Mouse (Mus musculus): ENCODE data around the gene Mroh3. TPM values are rescaled to one million over a fixed set of nuclear protein-coding genes. Genes with fewer than 3 reads are reported as not detected.

The Mroh3 gene
- total RNA-seq (2022) = not detected

GRCm38 (mm10) chr1:136212803-136213202, at the start of gene Mroh3:
Mroh3 (minus strand) TSS chr1:136212828.
- no peak for DNase-seq (ENCODE audit: low spot score)

- DNase-seq (ENCODE audit: low spot score) = no peak
Measured at GRCm38 (mm10) chr1:136260635-136261238, 48.1 kb upstream of the Mroh3 start, which contains the start of gene Gpr25. Gpr25 (minus strand) TSS chr1:136260873.

- DNase-seq (ENCODE audit: low spot score) = peak; percentile 10
Measured at GRCm38 (mm10) chr1:136259893-136260634, 47.4 kb upstream of the Mroh3 start.

- DNase-seq (ENCODE audit: low spot score) = no peak
Measured at GRCm38 (mm10) chr1:136259543-136259892, 46.9 kb upstream of the Mroh3 start.

DNA sequence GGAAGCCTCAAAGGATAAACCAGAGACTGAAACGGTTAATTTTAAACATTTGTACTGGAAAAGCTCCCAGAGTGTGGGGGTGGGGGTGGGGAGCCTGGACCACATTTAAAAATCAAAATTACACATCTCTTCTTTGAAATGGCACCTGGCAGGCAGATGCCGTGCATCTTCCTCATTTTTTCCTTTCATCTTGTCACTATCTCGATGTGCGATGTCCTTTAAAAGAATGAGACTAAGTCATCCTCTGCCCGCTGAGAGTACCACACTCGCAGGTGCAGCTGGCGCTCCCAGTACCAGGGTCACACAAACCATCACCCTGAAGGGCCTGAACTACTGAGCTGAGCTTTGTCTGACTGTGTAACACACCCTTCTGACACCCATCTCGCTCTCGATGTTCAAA, 45.9 kb upstream of the Mroh3 start:
- no peak for DNase-seq (ENCODE audit: low spot score)

DNA sequence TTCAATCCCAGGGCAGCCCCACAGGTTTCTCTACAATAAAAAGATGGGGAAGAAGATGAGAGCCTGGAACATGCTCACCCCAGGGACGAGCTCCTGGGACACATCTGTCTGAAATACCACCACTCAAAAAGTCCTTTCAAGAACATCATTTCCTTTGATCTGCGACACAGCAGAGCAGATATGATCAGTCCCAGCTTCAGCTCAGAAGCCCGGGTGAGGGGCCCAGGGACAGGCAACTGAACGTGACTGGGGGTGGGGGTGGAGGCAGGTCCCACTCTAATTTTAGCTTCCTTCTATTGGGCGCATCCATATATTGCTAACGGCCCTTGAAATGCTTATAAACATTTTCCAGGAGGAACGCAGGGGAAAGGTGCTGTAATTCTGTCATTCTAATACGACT, 43.0 kb upstream of the Mroh3 start:
- no peak for DNase-seq (ENCODE audit: low spot score)

DNA sequence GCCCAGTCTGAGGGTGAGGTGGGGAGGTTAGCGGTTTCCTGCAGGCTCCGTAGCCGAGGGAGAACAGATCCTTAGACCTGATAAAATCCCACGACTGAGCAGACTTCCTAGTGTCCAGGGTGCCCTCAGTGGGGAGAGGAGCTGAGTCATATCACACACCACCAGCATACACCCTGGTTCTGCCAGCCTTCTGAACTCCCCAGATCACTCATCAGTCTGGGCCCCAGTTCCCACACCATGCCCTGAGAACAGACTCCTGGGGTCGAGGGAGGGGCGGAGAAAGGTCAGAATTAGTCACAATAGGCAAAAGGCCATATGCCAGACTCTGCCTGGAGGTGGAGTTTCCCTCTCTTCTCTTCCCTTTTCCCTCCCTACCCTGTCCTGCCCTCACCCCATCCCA, 42.5 kb upstream of the Mroh3 start:
- DNase-seq (ENCODE audit: low spot score) = no peak

DNA sequence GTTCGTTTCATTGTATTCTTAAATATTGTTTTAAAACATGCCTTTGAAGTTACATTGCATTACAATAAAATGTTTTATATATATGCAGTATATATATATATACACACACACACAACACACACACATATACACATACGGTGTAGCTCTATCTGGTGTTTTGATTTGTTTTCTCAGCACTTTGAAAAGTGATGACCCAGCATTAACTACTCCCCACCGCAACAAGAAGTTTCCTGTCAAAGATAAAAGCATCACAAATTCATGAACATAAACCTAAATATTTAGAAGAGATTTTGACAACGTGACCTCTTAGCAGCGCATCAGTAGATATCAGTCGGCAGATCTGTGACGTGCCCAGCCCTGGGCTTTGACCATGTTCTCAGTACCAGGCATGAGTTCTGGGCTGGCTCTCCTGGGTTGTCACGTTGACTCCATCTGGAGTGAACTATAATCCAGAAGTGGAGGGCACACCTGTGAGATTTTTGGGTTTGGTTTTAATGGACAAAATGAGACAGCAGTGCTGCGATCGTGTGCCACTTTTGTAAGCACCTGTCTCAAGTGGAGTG, 42.0 kb upstream of the Mroh3 start:
- DNase-seq (ENCODE audit: low spot score) = no peak

DNA sequence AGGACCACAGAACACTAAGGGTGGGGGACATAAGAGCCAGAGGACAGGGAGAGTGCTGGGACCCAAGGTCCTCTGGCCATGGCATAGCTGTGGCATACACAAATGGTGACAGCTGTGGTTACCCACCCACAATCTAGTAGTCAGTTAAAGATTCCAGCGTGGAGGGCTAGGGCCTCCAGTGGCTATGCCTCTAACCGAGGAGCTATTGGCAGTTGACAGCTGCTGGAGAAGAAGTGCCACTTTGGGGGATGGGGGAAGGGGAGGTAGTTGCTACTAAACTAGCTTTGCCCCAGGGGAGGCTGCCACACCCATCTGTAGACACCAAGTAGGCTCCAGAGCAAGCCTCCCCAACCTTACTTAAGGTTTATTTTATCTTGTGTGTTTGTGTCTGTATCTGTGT, 40.8 kb upstream of the Mroh3 start:
- no peak for DNase-seq (ENCODE audit: low spot score)

- DNase-seq (ENCODE audit: low spot score) = no peak
Measured at GRCm38 (mm10) chr1:136249662-136250061, 37.0 kb upstream of the Mroh3 start.

DNA sequence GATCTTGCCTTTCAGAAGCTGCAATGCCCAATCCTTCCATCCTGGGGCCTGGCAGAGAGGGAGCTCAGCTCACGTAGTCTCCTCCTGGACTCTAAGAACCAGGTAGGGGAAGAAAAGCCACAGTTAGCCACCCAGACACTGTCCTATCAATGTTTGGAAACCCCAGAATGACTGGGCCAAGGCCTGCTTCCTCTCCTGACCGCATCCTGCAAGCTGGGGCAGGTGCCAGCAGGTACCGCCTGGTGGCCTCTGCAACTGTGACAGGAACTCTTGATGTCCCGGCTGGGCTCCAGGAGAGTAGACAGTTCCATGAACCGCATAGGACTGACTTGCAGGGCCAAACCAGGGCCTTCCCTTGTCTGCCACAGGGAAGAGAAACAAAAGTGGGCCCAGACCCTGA, 34.8 kb upstream of the Mroh3 start:
- DNase-seq (ENCODE audit: low spot score) = no peak

GRCm38 (mm10) chr1:136244469-136244868, 31.8 kb upstream of the Mroh3 start:
- DNase-seq (ENCODE audit: low spot score) = no peak

- no peak for DNase-seq (ENCODE audit: low spot score)
Measured at GRCm38 (mm10) chr1:136241801-136242200, 29.2 kb upstream of the Mroh3 start.

GRCm38 (mm10) chr1:136238495-136238894, 25.9 kb upstream of the Mroh3 start:
- DNase-seq (ENCODE audit: low spot score) = no peak

GRCm38 (mm10) chr1:136234595-136235092, 22.0 kb upstream of the Mroh3 start:
- DNase-seq (ENCODE audit: low spot score) = no peak

GRCm38 (mm10) chr1:136233892-136234594, 21.4 kb upstream of the Mroh3 start, which contains the start of gene Inava:
Inava (minus strand) TSS chr1:136234264.
- DNase-seq (ENCODE audit: low spot score) = no peak

DNA sequence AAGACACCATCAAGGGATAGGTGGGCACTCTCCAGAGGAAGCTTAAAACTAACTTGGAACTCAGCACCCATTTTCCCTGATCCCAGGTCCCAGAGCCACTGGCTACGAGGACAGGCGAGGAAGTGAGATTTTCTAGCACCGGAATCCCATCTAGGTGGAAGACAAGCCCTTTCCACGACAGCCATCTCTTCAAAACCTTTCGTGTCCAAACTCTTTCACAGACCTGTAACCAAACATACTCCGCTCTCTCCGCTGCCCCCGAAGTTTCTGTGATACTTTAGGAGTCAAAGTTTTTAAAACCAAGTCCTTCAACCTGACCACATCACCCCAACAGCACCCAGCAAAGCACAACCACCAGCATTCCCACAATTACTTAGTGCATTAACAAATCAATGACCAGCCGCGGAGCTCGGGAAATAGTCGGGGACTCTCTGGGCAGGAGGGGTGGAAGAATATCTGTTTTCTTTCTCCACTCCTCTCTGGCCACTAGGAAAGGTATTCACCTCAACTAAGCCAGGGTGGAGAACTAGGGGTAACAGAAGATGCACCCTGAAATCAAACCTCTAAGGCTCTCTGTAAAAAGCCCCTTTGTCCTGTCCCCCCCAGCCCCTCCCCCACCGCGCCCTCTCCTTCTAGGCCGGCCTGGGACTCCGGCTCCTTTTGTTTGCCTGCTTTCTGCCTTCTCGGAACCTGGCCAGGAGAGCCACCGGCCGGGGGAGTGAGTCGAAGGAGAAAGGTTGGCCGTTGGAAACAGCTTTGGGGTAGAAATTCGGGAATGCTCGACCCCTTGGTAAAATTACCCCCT, 20.6 kb upstream of the Mroh3 start:
- DNase-seq (ENCODE audit: low spot score) = no peak

GRCm38 (mm10) chr1:136232285-136232926, 19.8 kb upstream of the Mroh3 start:
- no peak for DNase-seq (ENCODE audit: low spot score)

DNA sequence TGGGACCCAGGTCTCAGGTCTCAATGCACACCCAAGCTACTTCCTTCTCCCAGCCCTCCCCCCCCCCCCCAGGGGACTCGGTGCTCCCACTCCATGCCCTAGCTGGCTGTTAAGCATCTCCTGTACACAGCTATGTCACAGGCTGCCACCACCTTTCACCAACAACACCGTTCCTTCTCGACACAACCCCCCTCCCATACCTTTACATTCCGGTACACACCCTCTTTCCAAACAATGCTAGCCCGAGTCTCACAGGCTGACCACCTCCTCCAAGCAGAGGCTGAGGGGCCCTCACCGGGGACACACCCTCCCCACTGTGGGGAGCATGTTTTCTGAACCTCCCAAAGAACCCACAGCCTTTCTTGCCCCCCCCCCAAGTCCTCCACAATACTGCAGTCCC, 19.0 kb upstream of the Mroh3 start:
- DNase-seq (ENCODE audit: low spot score) = no peak

- DNase-seq (ENCODE audit: low spot score) = no peak
Measured at GRCm38 (mm10) chr1:136230201-136230600, 17.6 kb upstream of the Mroh3 start.

DNA sequence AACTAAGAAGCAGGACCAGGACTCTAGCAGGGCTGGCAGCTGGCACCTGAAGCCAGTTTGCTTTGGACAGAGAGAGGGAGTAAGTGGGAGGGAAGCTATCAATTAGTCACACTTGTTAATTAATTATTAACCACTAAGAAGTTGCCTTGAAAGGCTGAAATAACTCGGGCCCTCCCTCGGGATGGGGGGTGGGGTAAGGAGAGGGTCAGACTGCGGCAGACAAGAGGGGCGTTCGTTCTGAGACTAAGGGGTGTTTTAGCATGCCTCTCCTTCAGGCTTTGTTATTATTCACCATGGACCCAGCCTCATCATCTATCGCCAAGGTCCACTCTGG, 16.4 kb upstream of the Mroh3 start:
- no peak for DNase-seq (ENCODE audit: low spot score)

All from heart, adult 8-10 months (tissue).